Mouse (Mus musculus): ENCODE results near the gene Gdpd5. TPM values are rescaled to one million over a fixed set of nuclear protein-coding genes. Genes with fewer than 3 reads are reported as not detected.

Gdpd5 gene
- total RNA-seq, 1 experiment from 2014 or later = 1.3 TPM

GRCm38 (mm10) chr7:99459888-99460652 is 78.9 kb downstream of the Gdpd5 start:
- ATAC-seq (replicated peaks; ENCODE audit: insufficient number of reproducible peaks, low FRiP score, low TSS enrichment, poor library complexity, severe bottlenecking) = no peak

GRCm38 (mm10) chr7:99463120-99463519 is 81.9 kb downstream of the Gdpd5 start:
- ATAC-seq (replicated peaks; ENCODE audit: insufficient number of reproducible peaks, low FRiP score, low TSS enrichment, poor library complexity, severe bottlenecking) = no peak

- ATAC-seq (replicated peaks; ENCODE audit: insufficient number of reproducible peaks, low FRiP score, low TSS enrichment, poor library complexity, severe bottlenecking) = no peak
Measured at GRCm38 (mm10) chr7:99465811-99466210, 84.6 kb downstream of the Gdpd5 start, which contains the start of gene Klhl35. Klhl35 (plus strand) TSS chr7:99466004.

GRCm38 (mm10) chr7:99467916-99468282 is 86.7 kb downstream of the Gdpd5 start:
- no peak for ATAC-seq (replicated peaks; ENCODE audit: insufficient number of reproducible peaks, low FRiP score, low TSS enrichment, poor library complexity, severe bottlenecking)

GRCm38 (mm10) chr7:99468283-99469132 is 87.3 kb downstream of the Gdpd5 start:
- ATAC-seq (replicated peaks; ENCODE audit: insufficient number of reproducible peaks, low FRiP score, low TSS enrichment, poor library complexity, severe bottlenecking) = peak; percentile 60

- ATAC-seq (replicated peaks; ENCODE audit: insufficient number of reproducible peaks, low FRiP score, low TSS enrichment, poor library complexity, severe bottlenecking) = no peak
Measured at GRCm38 (mm10) chr7:99469680-99470405, 88.6 kb downstream of the Gdpd5 start.

GRCm38 (mm10) chr7:99471578-99471977 is 90.4 kb downstream of the Gdpd5 start:
- ATAC-seq (replicated peaks; ENCODE audit: insufficient number of reproducible peaks, low FRiP score, low TSS enrichment, poor library complexity, severe bottlenecking) = no peak

GRCm38 (mm10) chr7:99473638-99474407 is 92.6 kb downstream of the Gdpd5 start:
- ATAC-seq (replicated peaks; ENCODE audit: insufficient number of reproducible peaks, low FRiP score, low TSS enrichment, poor library complexity, severe bottlenecking) = no peak

GRCm38 (mm10) chr7:99474836-99475561 is 93.8 kb downstream of the Gdpd5 start:
- ATAC-seq (replicated peaks; ENCODE audit: insufficient number of reproducible peaks, low FRiP score, low TSS enrichment, poor library complexity, severe bottlenecking) = no peak

GRCm38 (mm10) chr7:99475562-99475911 is 94.3 kb downstream of the Gdpd5 start:
- ATAC-seq (replicated peaks; ENCODE audit: insufficient number of reproducible peaks, low FRiP score, low TSS enrichment, poor library complexity, severe bottlenecking) = no peak

GRCm38 (mm10) chr7:99476558-99477114 is 95.4 kb downstream of the Gdpd5 start:
- no peak for ATAC-seq (replicated peaks; ENCODE audit: insufficient number of reproducible peaks, low FRiP score, low TSS enrichment, poor library complexity, severe bottlenecking)

GRCm38 (mm10) chr7:99477235-99477634 is 96.0 kb downstream of the Gdpd5 start:
- ATAC-seq (replicated peaks; ENCODE audit: insufficient number of reproducible peaks, low FRiP score, low TSS enrichment, poor library complexity, severe bottlenecking) = no peak

GRCm38 (mm10) chr7:99482637-99483036 is 101.4 kb downstream of the Gdpd5 start:
- ATAC-seq (replicated peaks; ENCODE audit: insufficient number of reproducible peaks, low FRiP score, low TSS enrichment, poor library complexity, severe bottlenecking) = no peak

GRCm38 (mm10) chr7:99483271-99483923 is 102.2 kb downstream of the Gdpd5 start, which contains the start of gene Rps3:
Rps3 (minus strand) TSS chr7:99483738.
- ATAC-seq (replicated peaks; ENCODE audit: insufficient number of reproducible peaks, low FRiP score, low TSS enrichment, poor library complexity, severe bottlenecking) = peak; percentile 94

GRCm38 (mm10) chr7:99483924-99484319 is 102.7 kb downstream of the Gdpd5 start:
- no peak for ATAC-seq (replicated peaks; ENCODE audit: insufficient number of reproducible peaks, low FRiP score, low TSS enrichment, poor library complexity, severe bottlenecking)

GRCm38 (mm10) chr7:99484679-99485078 is 103.5 kb downstream of the Gdpd5 start:
- ATAC-seq (replicated peaks; ENCODE audit: insufficient number of reproducible peaks, low FRiP score, low TSS enrichment, poor library complexity, severe bottlenecking) = no peak

GRCm38 (mm10) chr7:99489708-99490107 is 108.5 kb downstream of the Gdpd5 start:
- ATAC-seq (replicated peaks; ENCODE audit: insufficient number of reproducible peaks, low FRiP score, low TSS enrichment, poor library complexity, severe bottlenecking) = no peak
